Mouse (Mus musculus) embryo, embryonic 10 days (tissue): ENCODE data around the gene Dqx1.
A peak's percentile ranks its signal among the peaks of the same experiment; 100 is the strongest.

Experiments used
- DNase-seq: peaks from one replicate; pipeline ENCODE4 v3.0.0-alpha.2; 2015; ENCODE audit warnings: low spot score

The Dqx1 gene

DNA sequence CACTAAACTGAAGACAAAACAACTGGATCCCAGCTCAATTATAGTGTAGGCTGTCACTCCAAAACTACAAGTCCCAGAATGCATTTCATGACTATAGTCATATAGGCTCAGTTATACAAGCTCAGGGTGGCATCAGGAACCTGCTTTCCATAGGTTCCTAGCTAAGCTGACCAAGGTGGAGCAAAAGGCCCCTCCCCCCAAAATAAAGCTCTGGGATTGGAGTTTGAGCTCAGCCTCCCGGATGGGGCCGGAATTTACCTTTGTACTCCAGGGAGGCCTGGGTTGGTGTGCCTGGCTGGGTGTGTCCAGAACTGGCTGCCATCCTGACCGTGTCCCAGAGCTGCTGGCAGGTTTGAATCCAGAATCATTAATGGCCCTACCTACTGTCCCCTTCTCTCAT is at the start of gene Dqx1:
Gene Dqx1 (plus strand): TSS at position 55 of the 400 bp plus-strand sequence.
- no peak for DNase-seq

GRCm38 (mm10) chr6:83008659-83009058 is 49.0 kb upstream of the Dqx1 start:
- DNase-seq = no peak

- no peak for DNase-seq
These were observed 47.6 kb upstream of the Dqx1 start for GRCm38 (mm10) chr6:83010010-83010409.

GRCm38 (mm10) chr6:83011255-83011654 is 46.4 kb upstream of the Dqx1 start:
- DNase-seq = no peak

GRCm38 (mm10) chr6:83011756-83012155 is 45.9 kb upstream of the Dqx1 start:
- no peak for DNase-seq

GRCm38 (mm10) chr6:83013444-83013843 is 44.2 kb upstream of the Dqx1 start:
- no peak for DNase-seq

DNA sequence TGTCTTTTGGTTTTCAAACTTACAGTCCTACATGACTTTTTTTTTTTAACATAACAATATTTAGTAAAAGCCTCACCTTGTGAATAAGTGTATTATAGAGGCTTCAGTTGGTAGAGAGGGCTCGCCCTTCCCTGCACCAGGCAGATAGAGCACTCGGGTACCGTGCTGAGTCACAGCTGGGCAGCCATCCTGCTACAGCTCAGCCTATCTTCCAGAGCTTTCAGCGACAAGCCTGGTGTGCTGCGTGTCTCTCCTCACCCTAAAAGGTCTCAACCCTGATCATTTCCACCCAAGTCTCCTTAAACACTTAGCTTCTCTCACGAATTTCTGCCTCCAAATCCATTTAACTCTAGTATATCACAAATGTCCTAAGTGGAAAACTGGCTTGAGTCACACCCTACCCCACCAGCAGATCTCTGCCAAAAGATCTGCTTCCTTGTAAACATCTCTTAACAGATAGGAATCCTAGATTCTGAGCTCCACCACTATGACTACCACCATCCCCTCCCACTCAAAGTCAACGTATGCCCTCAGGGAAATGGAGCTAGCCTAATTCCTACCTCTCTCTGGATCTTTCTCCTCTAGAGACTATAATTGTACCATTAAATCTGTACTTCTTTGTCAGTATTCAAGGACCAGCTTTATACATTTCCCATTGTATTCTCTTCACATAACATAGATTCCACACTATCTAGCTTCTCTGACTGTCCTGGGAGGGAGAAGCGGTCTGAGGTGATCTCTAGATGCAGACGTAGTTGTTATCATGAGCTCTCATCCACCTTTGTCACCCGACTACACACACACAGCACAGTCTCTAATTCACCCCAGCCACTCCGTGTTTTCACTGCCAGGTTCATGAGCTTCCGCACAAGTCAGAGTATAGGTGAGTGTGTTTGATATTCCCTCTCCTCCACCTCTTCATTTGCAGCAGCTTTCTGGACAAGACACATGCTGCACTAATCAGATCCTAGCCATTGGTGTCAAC is 42.9 kb upstream of the Dqx1 start:
- no peak for DNase-seq

DNA sequence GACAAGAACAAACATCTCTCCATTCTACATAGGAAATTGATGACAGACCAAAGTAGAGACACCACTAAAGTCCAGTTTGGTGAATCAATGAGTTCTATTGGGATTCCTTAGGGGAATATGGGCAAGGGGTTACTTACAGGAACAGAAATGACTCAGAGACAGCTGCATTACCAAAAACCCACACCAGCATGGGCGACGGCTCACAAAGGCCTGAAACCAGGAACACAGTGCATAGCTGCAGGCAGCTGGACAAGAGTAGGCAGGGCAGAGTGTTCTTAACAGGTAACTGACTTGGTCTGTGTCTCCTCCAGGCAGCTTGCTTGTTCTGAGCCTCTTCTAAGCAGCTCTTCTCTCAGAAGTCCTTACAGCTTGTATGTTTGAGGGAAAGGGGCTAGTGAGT is 41.9 kb upstream of the Dqx1 start:
- DNase-seq = no peak

DNA sequence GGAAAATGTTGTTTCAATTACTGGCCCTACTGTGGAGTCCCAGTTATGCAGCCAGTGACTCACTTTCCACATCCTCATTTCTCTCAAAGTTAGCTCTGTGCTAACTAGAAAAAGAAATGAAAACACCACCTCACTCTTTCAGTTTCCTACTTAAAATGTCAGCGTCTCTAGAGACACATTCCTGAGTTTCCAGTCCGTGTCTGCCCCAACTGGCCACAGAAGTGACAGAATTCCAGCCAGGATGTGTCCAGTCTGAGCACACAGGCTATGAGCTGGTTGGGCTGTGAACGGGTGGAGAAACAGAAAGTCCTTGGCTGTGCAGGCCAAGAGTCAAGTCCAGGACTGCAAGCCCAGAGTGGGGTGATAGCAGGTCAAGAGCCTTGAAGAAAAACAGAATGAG is 40.5 kb upstream of the Dqx1 start:
- no peak for DNase-seq

DNA sequence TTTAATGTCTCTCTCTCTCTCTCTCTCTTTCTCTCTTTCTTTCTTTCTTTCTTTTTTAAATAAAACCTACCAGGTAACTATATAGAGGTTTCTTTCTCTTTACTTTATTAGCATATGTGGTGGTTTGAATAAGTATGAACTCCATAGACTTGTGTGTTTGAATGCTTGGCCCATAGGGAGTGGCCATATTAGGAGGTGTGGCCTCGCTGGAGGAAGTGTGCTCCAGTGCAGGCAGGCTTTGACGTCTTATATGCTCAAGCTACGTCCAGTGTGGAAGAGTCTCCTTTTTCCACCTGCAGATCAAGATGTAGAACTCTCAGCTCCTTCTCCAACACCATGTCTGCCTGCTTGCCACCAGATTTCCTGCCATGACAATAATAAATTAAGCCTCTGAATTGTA is 38.6 kb upstream of the Dqx1 start:
- DNase-seq = no peak

DNA sequence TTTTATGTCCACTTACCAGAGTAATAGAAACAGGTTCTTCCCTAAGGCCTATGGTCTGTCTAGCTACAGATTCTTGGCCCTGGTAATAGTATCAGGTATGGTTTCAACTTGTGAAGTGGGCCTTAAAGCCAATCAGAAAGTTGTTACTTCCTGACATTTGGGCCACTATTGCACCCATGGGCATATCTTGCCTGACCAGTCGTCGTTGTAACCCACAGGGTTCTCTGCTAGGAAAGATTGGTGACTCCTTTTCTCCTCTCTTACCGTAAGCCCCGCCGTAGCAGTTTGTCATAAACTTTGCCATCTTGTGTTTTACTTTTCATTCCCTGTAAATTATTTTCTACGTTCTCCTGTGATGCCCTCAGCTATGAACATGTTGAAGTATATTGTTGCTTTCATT is 37.5 kb upstream of the Dqx1 start:
- no peak for DNase-seq

DNA sequence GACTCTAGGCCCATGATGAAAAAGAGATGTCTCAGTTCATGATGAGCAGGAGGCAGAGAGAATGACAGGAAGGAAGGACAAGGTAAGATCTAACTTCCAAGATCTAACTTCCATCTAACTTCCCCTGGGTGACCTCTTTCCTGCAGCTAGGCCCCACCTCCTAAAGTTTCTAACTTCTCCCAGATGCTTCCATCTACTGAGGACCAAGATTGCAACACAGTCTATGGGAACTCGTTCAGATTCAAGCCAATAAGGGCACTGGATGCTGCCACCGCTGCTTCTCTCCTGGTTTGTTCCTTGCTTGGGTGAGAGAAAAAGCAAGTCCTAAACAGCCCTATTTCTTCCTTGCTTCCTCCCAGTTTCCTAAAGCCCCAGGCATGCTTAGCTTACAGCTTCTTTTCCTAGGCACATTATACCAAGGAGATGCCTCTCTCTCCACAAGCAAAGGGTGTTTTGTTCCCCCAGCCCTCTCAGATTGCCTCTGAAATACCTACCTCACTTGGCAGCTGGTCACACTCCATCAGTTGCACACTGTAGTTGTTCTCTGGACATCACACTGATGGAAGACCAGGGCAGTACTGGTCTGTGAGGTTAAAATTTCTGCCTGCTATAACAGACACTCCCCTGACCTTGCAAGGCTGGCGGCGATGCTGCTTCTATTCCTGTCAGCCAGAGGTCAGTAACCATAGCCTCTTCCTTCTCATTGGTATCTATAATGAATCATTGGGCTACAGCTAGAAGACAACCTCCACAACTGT is 36.6 kb upstream of the Dqx1 start:
- no peak for DNase-seq

DNA sequence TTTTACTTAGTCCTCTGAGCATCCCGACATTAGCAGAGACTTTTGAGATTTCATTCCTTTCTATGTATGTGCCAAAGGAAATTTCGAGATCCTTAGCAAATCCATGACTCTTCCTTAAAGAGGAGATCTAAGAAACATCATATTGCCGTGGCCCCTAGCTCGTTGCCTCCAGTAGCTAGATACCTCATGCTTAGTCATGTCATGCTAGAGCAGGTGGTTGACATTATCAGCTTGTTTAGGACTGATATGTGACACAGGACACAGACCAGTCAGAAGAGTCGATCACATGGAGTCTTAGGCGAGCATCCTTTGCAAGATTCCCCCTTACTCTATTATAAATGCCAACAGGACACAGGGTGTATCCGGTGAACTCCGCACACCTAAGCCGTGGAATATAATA is 34.6 kb upstream of the Dqx1 start:
- no peak for DNase-seq

- DNase-seq = no peak
These were observed 33.9 kb upstream of the Dqx1 start for GRCm38 (mm10) chr6:83023786-83024185.

- no peak for DNase-seq
These were observed 33.2 kb upstream of the Dqx1 start for GRCm38 (mm10) chr6:83024421-83024820.

- no peak for DNase-seq
These were observed 32.4 kb upstream of the Dqx1 start for GRCm38 (mm10) chr6:83025221-83025620.

GRCm38 (mm10) chr6:83027293-83027692 is 30.4 kb upstream of the Dqx1 start:
- DNase-seq = no peak

GRCm38 (mm10) chr6:83027706-83028105 is 29.9 kb upstream of the Dqx1 start:
- no peak for DNase-seq

DNA sequence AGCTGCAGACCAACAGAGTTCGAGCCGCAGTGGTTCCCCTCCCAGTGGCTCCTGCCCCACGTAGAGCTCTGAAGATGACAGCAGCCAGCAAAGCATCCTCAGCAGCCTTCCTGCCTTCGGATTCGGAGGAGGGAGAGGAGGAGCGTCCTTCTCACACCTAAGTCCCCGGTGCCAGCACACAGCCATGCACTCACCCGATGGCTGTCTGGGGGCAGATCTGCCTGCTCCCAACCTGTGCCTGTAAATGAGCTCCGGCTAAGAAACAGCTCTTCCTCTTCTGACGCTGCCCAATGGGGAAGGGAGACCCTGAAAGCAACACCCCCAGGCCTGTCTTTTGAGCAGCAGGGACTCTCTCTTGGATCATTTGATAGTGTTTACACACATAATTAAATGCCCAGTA is 27.9 kb upstream of the Dqx1 start:
- DNase-seq = no peak

DNA sequence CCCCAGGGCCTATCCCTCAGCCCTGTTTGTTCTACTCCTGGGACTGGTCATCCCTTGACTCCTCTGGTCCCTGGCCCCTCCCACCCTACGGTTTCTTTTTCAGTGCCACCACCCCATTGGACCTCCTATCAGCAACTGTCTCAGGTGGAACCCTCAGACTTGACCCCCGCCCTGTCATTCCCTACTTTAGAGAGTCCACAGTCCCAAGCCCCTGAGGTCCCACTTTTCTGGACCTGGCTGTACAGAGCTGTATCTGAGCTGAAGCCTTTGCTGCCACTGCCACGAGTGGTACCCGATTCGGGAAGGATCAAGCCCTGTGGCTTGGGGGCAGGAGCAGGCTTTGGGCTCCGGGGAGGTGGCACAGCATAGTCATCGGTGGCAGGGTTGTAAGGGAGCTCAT is 26.5 kb upstream of the Dqx1 start:
- no peak for DNase-seq

DNA sequence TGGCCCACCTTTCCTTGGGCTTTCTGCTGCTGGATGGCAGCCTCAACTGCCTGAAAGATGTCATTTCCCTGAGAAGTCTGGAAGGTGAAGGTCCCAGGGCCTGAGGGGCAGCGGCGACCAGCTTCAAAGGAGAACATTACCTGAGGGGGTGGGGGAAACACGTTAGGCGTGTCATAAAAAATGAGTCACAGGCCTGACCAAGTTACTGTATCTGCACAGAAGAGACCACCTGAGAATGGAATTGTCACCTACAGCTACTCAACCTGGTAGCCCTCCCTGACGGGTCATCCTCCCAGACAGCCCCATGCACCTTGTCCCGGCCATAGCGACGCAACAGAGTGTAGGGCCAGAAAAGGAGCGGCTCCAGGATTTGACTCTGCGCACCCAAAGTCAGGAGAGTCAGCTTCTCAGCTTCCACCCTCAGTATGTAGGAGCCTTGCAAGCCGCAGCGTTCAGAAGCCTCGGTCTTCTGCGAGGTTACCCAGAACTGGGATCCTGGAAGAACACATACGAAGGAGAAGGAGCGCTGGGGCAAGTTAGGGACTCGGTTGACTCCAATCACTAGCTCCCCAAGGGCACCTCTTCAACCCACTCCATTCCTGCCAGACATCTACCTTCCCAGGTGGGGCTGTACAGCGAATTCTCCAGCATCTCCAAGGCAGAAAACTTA is 25.6 kb upstream of the Dqx1 start:
- no peak for DNase-seq

- peak; percentile 79 for DNase-seq
These were observed 24.9 kb upstream of the Dqx1 start for GRCm38 (mm10) chr6:83032769-83033191.
